Mouse (Mus musculus): ENCODE measurements at regions not wholly inside any gene's neighbourhood (a gene's known extent, or its start where the extent isn't known, plus 50 kb on each side); places are given as distances from the start of the nearest gene placed in this dataset.

- no peak overlapping the region for H3K27ac ChIP-seq (ENCODE audit: insufficient read depth, low read depth, low read length)
- 63% methylated on average over 7 of the region's 7 CpGs for whole genome bisulfite sequencing
- 0 out of 2 replicates have a peak, but pooled peaks cover under 1% of the 10 kb centered on the region for H3K4me1 ChIP-seq (ENCODE audit: control insufficient read depth, insufficient read depth, low read length)
- TF ChIP-seq CTCF (IDR thresholded peaks at IDR 0.05; ENCODE audit: insufficient read depth, low read depth, low read length) (no peak), POLR2A (IDR thresholded peaks at IDR 0.05; ENCODE audit: insufficient read depth, low read depth, low read length) (no peak)
- no peak overlapping the region for H3K4me3 ChIP-seq (ENCODE audit: insufficient read depth, low read depth, low read length)
Observed at GRCm38 (mm10) chr10:120604506-120604905, 128.2 kb upstream of the Hmga2 start.

GRCm38 (mm10) chr10:120603167-120603566, 126.9 kb upstream of the Hmga2 start:
- Histone ChIP-seq H3K4me1 (ENCODE audit: control insufficient read depth, insufficient read depth, low read length) (no peaks in the 10 kb centered on the region), H3K27ac (ENCODE audit: insufficient read depth, low read depth, low read length) (no peak overlapping the region), H3K4me3 (ENCODE audit: insufficient read depth, low read depth, low read length) (no peak overlapping the region)
- TF ChIP-seq CTCF (IDR thresholded peaks at IDR 0.05; ENCODE audit: insufficient read depth, low read depth, low read length): no peak
- TF ChIP-seq POLR2A (IDR thresholded peaks at IDR 0.05; ENCODE audit: insufficient read depth, low read depth, low read length): no peak
- WGBS: 83% methylated on average over 4 of the region's 4 CpGs

GRCm38 (mm10) chr10:120600735-120601134, 124.5 kb upstream of the Hmga2 start:
- no peak overlapping the region for H3K4me3 ChIP-seq (ENCODE audit: insufficient read depth, low read depth, low read length)
- no peak for TF ChIP-seq CTCF (IDR thresholded peaks at IDR 0.05; ENCODE audit: insufficient read depth, low read depth, low read length)
- TF ChIP-seq POLR2A (IDR thresholded peaks at IDR 0.05; ENCODE audit: insufficient read depth, low read depth, low read length): no peak
- H3K4me1 ChIP-seq (ENCODE audit: control insufficient read depth, insufficient read depth, low read length): no peaks in the 10 kb centered on the region
- WGBS: 94% methylated on average over 5 of the region's 5 CpGs
- no peak overlapping the region for H3K27ac ChIP-seq (ENCODE audit: insufficient read depth, low read depth, low read length)

- Histone ChIP-seq H3K4me3 (ENCODE audit: insufficient read depth, low read depth, low read length) (no peak overlapping the region), H3K4me1 (ENCODE audit: control insufficient read depth, insufficient read depth, low read length) (no peaks in the 10 kb centered on the region), H3K27ac (ENCODE audit: insufficient read depth, low read depth, low read length) (no peak overlapping the region)
- 94% methylated on average over 6 of the region's 6 CpGs for WGBS
- TF ChIP-seq POLR2A (IDR thresholded peaks at IDR 0.05; ENCODE audit: insufficient read depth, low read depth, low read length) (no peak), CTCF (IDR thresholded peaks at IDR 0.05; ENCODE audit: insufficient read depth, low read depth, low read length) (no peak)
Observed at GRCm38 (mm10) chr10:120599551-120599950, 123.3 kb upstream of the Hmga2 start.

GRCm38 (mm10) chr10:120597320-120597887, 121.1 kb upstream of the Hmga2 start:
- Histone ChIP-seq H3K4me1 (ENCODE audit: control insufficient read depth, insufficient read depth, low read length) (no peaks in the 10 kb centered on the region), H3K27ac (ENCODE audit: insufficient read depth, low read depth, low read length) (no peak overlapping the region), H3K4me3 (ENCODE audit: insufficient read depth, low read depth, low read length) (no peak overlapping the region)
- no peak for TF ChIP-seq POLR2A (IDR thresholded peaks at IDR 0.05; ENCODE audit: insufficient read depth, low read depth, low read length)
- TF ChIP-seq CTCF (IDR thresholded peaks at IDR 0.05; ENCODE audit: insufficient read depth, low read depth, low read length): no peak
- WGBS: 80% methylated on average over 9 of the region's 9 CpGs

GRCm38 (mm10) chr10:120595145-120595544, 118.9 kb upstream of the Hmga2 start:
- WGBS: 96% methylated on average over 3 of the region's 3 CpGs
- Histone ChIP-seq H3K4me1 (ENCODE audit: control insufficient read depth, insufficient read depth, low read length) (no peaks in the 10 kb centered on the region), H3K27ac (ENCODE audit: insufficient read depth, low read depth, low read length) (no peak overlapping the region), H3K4me3 (ENCODE audit: insufficient read depth, low read depth, low read length) (no peak overlapping the region)
- TF ChIP-seq CTCF (IDR thresholded peaks at IDR 0.05; ENCODE audit: insufficient read depth, low read depth, low read length): no peak
- TF ChIP-seq POLR2A (IDR thresholded peaks at IDR 0.05; ENCODE audit: insufficient read depth, low read depth, low read length): no peak

GRCm38 (mm10) chr10:120593876-120594275, 117.6 kb upstream of the Hmga2 start:
- H3K4me1 ChIP-seq (ENCODE audit: control insufficient read depth, insufficient read depth, low read length): no peaks in the 10 kb centered on the region
- TF ChIP-seq CTCF (IDR thresholded peaks at IDR 0.05; ENCODE audit: insufficient read depth, low read depth, low read length) (no peak), POLR2A (IDR thresholded peaks at IDR 0.05; ENCODE audit: insufficient read depth, low read depth, low read length) (no peak)
- no peak overlapping the region for H3K4me3 ChIP-seq (ENCODE audit: insufficient read depth, low read depth, low read length)
- no peak overlapping the region for H3K27ac ChIP-seq (ENCODE audit: insufficient read depth, low read depth, low read length)

GRCm38 (mm10) chr10:120589659-120590058, 113.4 kb upstream of the Hmga2 start:
- WGBS: 92% methylated on average over 2 of the region's 2 CpGs
- no peak for TF ChIP-seq POLR2A (IDR thresholded peaks at IDR 0.05; ENCODE audit: insufficient read depth, low read depth, low read length)
- no peak for TF ChIP-seq CTCF (IDR thresholded peaks at IDR 0.05; ENCODE audit: insufficient read depth, low read depth, low read length)
- Histone ChIP-seq H3K4me1 (ENCODE audit: control insufficient read depth, insufficient read depth, low read length) (no peaks in the 10 kb centered on the region), H3K4me3 (ENCODE audit: insufficient read depth, low read depth, low read length) (no peak overlapping the region), H3K27ac (ENCODE audit: insufficient read depth, low read depth, low read length) (no peak overlapping the region)

GRCm38 (mm10) chr10:120587854-120588633, 111.8 kb upstream of the Hmga2 start:
- no peak overlapping the region for H3K4me3 ChIP-seq (ENCODE audit: insufficient read depth, low read depth, low read length)
- H3K4me1 ChIP-seq (ENCODE audit: control insufficient read depth, insufficient read depth, low read length): no peaks in the 10 kb centered on the region
- TF ChIP-seq POLR2A (IDR thresholded peaks at IDR 0.05; ENCODE audit: insufficient read depth, low read depth, low read length): no peak
- no peak for TF ChIP-seq CTCF (IDR thresholded peaks at IDR 0.05; ENCODE audit: insufficient read depth, low read depth, low read length)
- WGBS: 81% methylated on average over 8 of the region's 8 CpGs
- no peak overlapping the region for H3K27ac ChIP-seq (ENCODE audit: insufficient read depth, low read depth, low read length)

Measured in olfactory bulb, adult 2 months (tissue).